Mouse (Mus musculus) neural tube, embryonic 11.5 days (tissue): ENCODE results near the gene Cadps. TPM values are rescaled to one million over a fixed set of nuclear protein-coding genes. Genes with fewer than 3 reads are reported as not detected.

Experiments
- ATAC-seq: fragments of 200-750 bp; cut with Nextera tagmentation; 2 replicates; pipeline ENCODE4 v1.8.0; 2017; ENCODE audit warnings: moderate number of reproducible peaks, mild to moderate bottlenecking, moderate TSS enrichment, moderate library complexity; ENCODE audit not compliant: insufficient read depth, low FRiP score, low TSS enrichment
- DNase-seq: peaks from one replicate; pipeline ENCODE4 v3.0.0-alpha.2; 2015; ENCODE audit warnings: low spot score
- H3K27ac ChIP-seq: fragments of 300-500 bp; sonication (generic); 2 replicates; pipeline ENCODE4 v1.5.1; 2014; ENCODE audit warnings: low read depth, mild to moderate bottlenecking, low read length
- H3K27me3 ChIP-seq: fragments of 300-500 bp; sonication (generic); 2 replicates; pipeline ENCODE4 v1.6.1; 2014; ENCODE audit warnings: mild to moderate bottlenecking, low read length, mixed read lengths; ENCODE audit not compliant: control insufficient read depth, insufficient read depth
- H3K36me3 ChIP-seq: fragments of 300-500 bp; sonication (generic); 2 replicates; pipeline ENCODE4 v1.6.1; 2014; ENCODE audit warnings: mild to moderate bottlenecking, low read length, moderate library complexity, mixed read lengths; ENCODE audit not compliant: control insufficient read depth, insufficient read depth
- H3K4me1 ChIP-seq: fragments of 300-500 bp; sonication (generic); 2 replicates; pipeline ENCODE4 v1.6.1; 2014; ENCODE audit warnings: low read length, mixed read lengths; ENCODE audit not compliant: control insufficient read depth, insufficient read depth
- H3K4me2 ChIP-seq: fragments of 300-500 bp; sonication (generic); 2 replicates; pipeline ENCODE4 v1.6.1; 2014; ENCODE audit warnings: low read depth, mild to moderate bottlenecking, moderate library complexity
- H3K4me3 ChIP-seq: fragments of 300-500 bp; sonication (generic); 2 replicates; pipeline ENCODE4 v1.5.1; 2014; ENCODE audit warnings: low read depth, low read length
- H3K9ac ChIP-seq: fragments of 300-500 bp; sonication (generic); 2 replicates; pipeline ENCODE4 v1.6.1; 2014; ENCODE audit warnings: mild to moderate bottlenecking, low read length
- H3K9me3 ChIP-seq: fragments of 300-500 bp; sonication (generic); 2 replicates; pipeline ENCODE4 v1.6.1; 2016; ENCODE audit warnings: low read length; ENCODE audit not compliant: control insufficient read depth
- WGBS: fragments of 180-500 bp; shearing (Covaris S2); extraction: QIAGEN DNeasy Blood & Tissue Kit; methylation state at CpG from one replicate; pipeline ENCODE4 v1.1.7; 2014; 5-methylcytosine and 5-hydroxymethylcytosine counted together
- polyA plus RNA-seq: library from polyadenylated mRNA; unstranded; fragments of >200 nt; fragmentation: Nextera tagmentation; extraction: Ambion mirVana; gene quantifications from 2 replicates; pipeline ENCODE4 v1.2.1, GENCODE M21; 2014

Cadps gene
- polyA plus RNA-seq, 1 experiment from 2014 or later, result 30.0 TPM

GRCm38 (mm10) chr14:12450807-12451206, 372.1 kb downstream of the Cadps start:
- H3K4me2 ChIP-seq, result no peak overlapping the region
- no peaks in the 10 kb centered on the region for H3K27me3 ChIP-seq
- WGBS, result 72% methylated on average over 3 of the region's 3 CpGs
- H3K4me1 ChIP-seq, result no peaks in the 10 kb centered on the region
- DNase-seq, result no peak
- no peak overlapping the region for H3K4me3 ChIP-seq
- H3K9ac ChIP-seq, result no peak overlapping the region
- H3K36me3 ChIP-seq, result no peaks in the 10 kb centered on the region
- no peak overlapping the region for H3K27ac ChIP-seq
- no peaks in the 10 kb centered on the region for H3K9me3 ChIP-seq
- no peak for ATAC-seq

DNA sequence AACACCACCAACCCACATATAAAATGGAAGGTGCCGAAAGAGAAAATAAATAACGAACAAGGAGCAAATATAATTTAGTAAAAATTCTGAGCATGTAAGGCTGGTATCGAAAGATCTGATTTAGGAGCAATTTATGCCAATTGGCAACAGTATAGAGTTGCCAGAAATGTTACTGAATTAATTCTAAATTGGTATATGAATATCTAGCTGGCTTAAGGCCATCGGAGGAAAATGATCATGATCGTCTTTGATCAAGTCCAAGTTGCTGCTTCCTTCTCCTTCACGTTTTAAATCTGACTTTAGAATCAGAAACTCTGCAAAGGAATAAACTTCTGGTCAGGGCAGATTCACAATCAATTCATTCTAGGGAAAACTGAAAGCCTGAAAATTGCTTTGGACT, 374.0 kb downstream of the Cadps start:
- H3K4me3 ChIP-seq, result no peak overlapping the region
- H3K36me3 ChIP-seq, result no peaks in the 10 kb centered on the region
- no peak overlapping the region for H3K4me2 ChIP-seq
- H3K27me3 ChIP-seq, result no peaks in the 10 kb centered on the region
- no peak for ATAC-seq
- H3K9ac ChIP-seq, result no peak overlapping the region
- no peak for DNase-seq
- WGBS, result 94% methylated on average over 6 of the region's 6 CpGs
- H3K4me1 ChIP-seq, result no peaks in the 10 kb centered on the region
- H3K27ac ChIP-seq, result no peak overlapping the region
- no peaks in the 10 kb centered on the region for H3K9me3 ChIP-seq

DNA sequence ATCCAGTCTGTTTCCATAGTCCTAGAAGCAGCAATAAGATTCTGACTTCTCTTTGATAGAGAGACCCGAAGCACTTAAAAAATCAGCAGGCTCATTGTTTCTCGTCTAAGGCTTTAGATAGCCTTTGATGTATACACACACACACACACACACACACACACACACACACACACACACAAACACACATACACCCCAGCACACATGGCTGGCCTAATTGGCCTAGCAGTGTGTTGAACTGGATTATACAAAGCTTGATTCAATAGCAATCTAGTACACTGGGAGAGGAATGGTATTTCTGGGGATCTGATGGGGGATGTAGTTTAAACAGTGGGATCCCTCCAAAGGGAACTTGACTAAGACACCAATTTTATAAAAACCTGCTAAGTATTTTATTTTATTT, 381.9 kb downstream of the Cadps start:
- WGBS, result 60% methylated on average over 2 of the region's 2 CpGs
- Histone ChIP-seq H3K4me1 (no peaks in the 10 kb centered on the region), H3K27me3 (no peaks in the 10 kb centered on the region), H3K4me3 (no peak overlapping the region), H3K9me3 (no peaks in the 10 kb centered on the region), H3K9ac (no peak overlapping the region), H3K27ac (no peak overlapping the region), H3K4me2 (no peak overlapping the region), H3K36me3 (no peaks in the 10 kb centered on the region)
- DNase-seq (no peak), ATAC-seq (no peak)

DNA sequence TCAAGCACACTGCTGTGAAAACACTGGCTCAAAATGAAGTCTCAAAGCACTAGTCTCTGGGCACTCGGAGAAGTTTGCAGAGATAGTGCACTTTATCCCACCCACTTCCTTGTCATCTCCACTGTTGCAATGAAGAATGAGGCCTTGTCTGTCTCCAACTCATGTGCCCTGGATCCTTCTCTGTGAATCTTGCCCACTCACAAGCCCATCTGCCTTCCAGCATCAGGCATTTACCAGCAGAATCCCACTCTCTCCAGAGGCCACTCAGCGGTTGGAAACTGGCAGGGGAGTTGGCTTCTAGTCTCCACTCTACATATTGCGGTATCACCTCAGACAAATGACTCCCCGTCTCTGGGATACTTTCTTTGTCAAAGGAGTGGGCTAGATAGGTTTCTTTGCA, 384.9 kb downstream of the Cadps start:
- no peak for DNase-seq
- H3K9me3 ChIP-seq, result no peaks in the 10 kb centered on the region
- no peak overlapping the region for H3K9ac ChIP-seq

DNA sequence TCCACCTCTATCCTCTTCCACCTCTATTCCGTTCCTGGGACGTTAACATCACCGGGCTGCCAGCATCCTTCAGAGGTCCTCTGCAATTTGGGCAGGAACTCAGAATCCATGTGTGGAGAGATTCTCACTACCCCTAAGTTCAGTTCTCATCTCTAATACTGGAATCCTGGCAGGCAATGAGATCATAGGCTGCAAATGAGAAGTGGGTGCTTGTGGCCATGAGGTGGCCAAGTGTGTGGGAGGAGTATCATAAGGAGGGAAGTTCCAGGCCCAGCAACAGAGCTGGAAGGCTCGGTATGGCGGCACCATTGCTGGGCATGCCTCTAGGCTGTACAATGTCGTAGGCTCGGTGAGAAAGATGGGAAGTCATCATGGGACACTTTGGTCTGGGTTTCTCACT, 385.5 kb downstream of the Cadps start:
- Histone ChIP-seq H3K4me1 (no peaks in the 10 kb centered on the region), H3K4me3 (no peak overlapping the region), H3K9ac (no peak overlapping the region), H3K4me2 (no peak overlapping the region), H3K9me3 (no peaks in the 10 kb centered on the region), H3K27me3 (no peaks in the 10 kb centered on the region), H3K27ac (no peak overlapping the region), H3K36me3 (no peaks in the 10 kb centered on the region)
- WGBS, result 86% methylated on average over 7 of the region's 7 CpGs
- no peak for DNase-seq
- ATAC-seq, result no peak

More for the DNA sequence above, 384.9 kb downstream of the Cadps start:
- H3K27me3 ChIP-seq, result no peaks in the 10 kb centered on the region
- H3K4me2 ChIP-seq, result no peak overlapping the region
- ATAC-seq, result no peak
- 78% methylated on average over 4 of the region's 4 CpGs for WGBS
- H3K36me3 ChIP-seq, result no peaks in the 10 kb centered on the region
- H3K4me3 ChIP-seq, result no peak overlapping the region
- no peaks in the 10 kb centered on the region for H3K4me1 ChIP-seq
- H3K27ac ChIP-seq, result no peak overlapping the region

DNA sequence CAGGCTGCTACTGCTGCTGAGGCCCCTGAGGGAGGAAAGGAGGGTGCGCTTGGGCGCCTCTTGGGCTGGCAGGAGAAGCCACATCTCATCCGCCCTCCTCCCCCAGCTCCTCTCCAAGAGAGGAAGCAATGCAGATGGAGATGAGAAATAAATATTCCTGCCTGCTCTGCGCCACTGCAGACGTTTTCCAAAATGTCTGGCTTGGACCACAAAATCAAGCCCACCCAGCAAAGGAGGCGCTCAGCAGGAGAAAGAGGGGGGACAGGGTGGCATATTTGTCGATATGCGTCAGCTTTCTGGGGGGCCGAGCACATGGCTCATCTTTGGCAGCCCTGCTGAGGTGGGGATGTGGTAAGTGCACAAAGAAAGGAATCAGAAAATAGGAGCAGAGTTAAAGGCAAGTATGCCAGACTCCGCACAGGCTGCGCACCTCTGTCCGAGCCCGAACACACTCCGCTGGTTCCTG, 385.9 kb downstream of the Cadps start:
- Histone ChIP-seq H3K9me3 (no peaks in the 10 kb centered on the region), H3K36me3 (no peaks in the 10 kb centered on the region), H3K4me3 (no peak overlapping the region), H3K27me3 (no peaks in the 10 kb centered on the region), H3K4me2 (no peak overlapping the region), H3K4me1 (no peaks in the 10 kb centered on the region), H3K27ac (no peak overlapping the region), H3K9ac (no peak overlapping the region)
- WGBS, result 87% methylated on average over 14 of the region's 14 CpGs
- DNase-seq (no peak), ATAC-seq (no peak)

DNA sequence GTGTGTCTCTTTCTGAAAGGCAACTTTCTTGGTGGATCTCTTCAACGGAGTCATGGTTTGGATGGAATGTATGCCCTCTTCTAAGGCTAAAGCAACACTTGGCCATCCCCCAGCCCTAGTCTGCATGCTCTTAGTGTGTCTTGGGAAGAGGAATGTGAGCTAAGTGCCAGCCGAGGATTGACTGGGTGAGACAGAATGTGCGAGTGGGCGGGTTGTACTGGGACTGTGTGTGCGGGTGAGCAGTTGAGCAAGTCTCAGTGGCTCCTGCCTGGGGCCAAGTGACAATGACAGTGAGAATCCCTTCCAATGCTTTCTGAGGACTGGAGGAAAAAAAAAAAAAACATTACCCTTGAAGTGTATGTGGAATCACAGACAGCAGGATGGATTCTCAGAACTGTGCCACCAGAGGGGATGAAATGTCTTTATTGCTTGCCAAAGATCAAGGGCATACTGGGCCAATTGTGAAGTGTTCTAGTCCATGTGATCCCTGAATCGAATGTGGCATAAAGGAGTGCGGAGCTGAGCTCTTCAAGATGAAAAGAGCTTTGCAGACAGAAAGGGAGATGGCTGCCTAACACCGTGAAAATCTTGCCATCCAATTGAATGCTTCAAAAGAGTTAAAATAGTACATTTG, 394.7 kb downstream of the Cadps start:
- Histone ChIP-seq H3K9me3 (no peaks in the 10 kb centered on the region), H3K27ac (no peak overlapping the region), H3K9ac (no peak overlapping the region), H3K4me3 (no peak overlapping the region), H3K36me3 (no peaks in the 10 kb centered on the region), H3K4me1 (no peaks in the 10 kb centered on the region), H3K27me3 (no peaks in the 10 kb centered on the region), H3K4me2 (no peak overlapping the region)
- WGBS, result 84% methylated on average over 8 of the region's 8 CpGs
- ATAC-seq (no peak), DNase-seq (no peak)

DNA sequence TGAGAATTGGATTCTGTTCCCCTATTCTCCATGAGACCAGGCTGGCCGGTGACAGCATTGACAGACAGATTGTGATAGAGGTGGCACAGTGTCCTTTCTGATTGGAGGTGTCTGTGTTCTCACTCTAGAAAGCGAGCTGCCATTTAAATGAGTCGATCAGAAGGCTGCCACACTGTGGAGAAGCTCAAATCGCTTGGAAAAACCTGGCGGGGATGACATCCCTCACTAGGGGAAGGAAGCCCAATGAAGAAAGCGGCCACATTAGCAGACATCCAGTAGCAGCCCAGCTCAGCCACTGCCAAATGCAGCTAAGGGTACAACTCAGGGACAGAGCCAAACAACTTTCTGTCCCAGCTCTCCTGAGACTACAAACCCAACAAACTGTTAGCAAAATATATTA, 397.6 kb downstream of the Cadps start:
- WGBS, result 68% methylated on average over 6 of the region's 6 CpGs
- Histone ChIP-seq H3K9me3 (no peaks in the 10 kb centered on the region), H3K36me3 (no peaks in the 10 kb centered on the region), H3K27ac (no peak overlapping the region), H3K27me3 (no peaks in the 10 kb centered on the region), H3K4me2 (no peak overlapping the region), H3K4me3 (no peak overlapping the region), H3K9ac (no peak overlapping the region), H3K4me1 (no peaks in the 10 kb centered on the region)
- ATAC-seq, result no peak
- no peak for DNase-seq

- WGBS, result 79% methylated on average over 12 of the region's 12 CpGs
Observed at GRCm38 (mm10) chr14:12410276-12410675, 412.6 kb downstream of the Cadps start.

More at GRCm38 (mm10) chr14:12410276-12410675, 412.6 kb downstream of the Cadps start:
- no peak overlapping the region for H3K4me2 ChIP-seq
- no peaks in the 10 kb centered on the region for H3K36me3 ChIP-seq
- H3K4me1 ChIP-seq, result no peaks in the 10 kb centered on the region
- DNase-seq (no peak), ATAC-seq (no peak)
- no peaks in the 10 kb centered on the region for H3K27me3 ChIP-seq
- no peak overlapping the region for H3K4me3 ChIP-seq
- H3K27ac ChIP-seq, result no peak overlapping the region
- H3K9ac ChIP-seq, result no peak overlapping the region
- H3K9me3 ChIP-seq, result no peaks in the 10 kb centered on the region
